Mouse (Mus musculus): Measurements from ENCODE around the gene Gnptg. TPM values are rescaled to one million over a fixed set of nuclear protein-coding genes. Genes with fewer than 3 reads are reported as not detected.

Gnptg gene
- total RNA-seq (2014; rRNA removed) (32.1 and 33.0 TPM in 2 replicates), polyA plus RNA-seq (2012; rRNA removed) (37.4 and 41.4 TPM in 2 replicates)

- H3K4me1 ChIP-seq (ENCODE audit: control insufficient read depth, insufficient read depth, low read length): peaks cover 5% of the 10 kb centered on the region
- under 1% methylated on average over 80 of the region's 80 CpGs for WGBS
Observed at GRCm38 (mm10) chr17:25239695-25240636, at the start of gene Gnptg, which contains the start of gene Tsr3. Gene Gnptg, minus strand, starts transcription at chr17:25240124. Gene Tsr3, plus strand, starts transcription at chr17:25240170.

GRCm38 (mm10) chr17:25288842-25289241, 48.9 kb upstream of the Gnptg start:
- TF ChIP-seq CTCF (IDR thresholded peaks at IDR 0.05; ENCODE audit: low read depth, low read length) (peak; percentile 85), POLR2A (IDR thresholded peaks at IDR 0.05; ENCODE audit: extremely low read depth, insufficient read depth, low read length) (no peak)
- WGBS: 33% methylated on average over 4 of the region's 4 CpGs
- Histone ChIP-seq H3K9ac (ENCODE audit: low read depth, low read length) (no peak overlapping the region), H3K36me3 (ENCODE audit: control insufficient read depth, insufficient read depth, low read length) (no peaks in the 10 kb centered on the region), H3K79me2 (ENCODE audit: control insufficient read depth, insufficient read depth, low read length) (no peaks in the 10 kb centered on the region), H3K4me3 (ENCODE audit: insufficient read depth, low read depth, low read length) (no peak overlapping the region), H3K27me3 (ENCODE audit: control insufficient read depth, insufficient read depth, low read length) (no peaks in the 10 kb centered on the region), H3K4me1 (ENCODE audit: control insufficient read depth, insufficient read depth, low read length) (no peaks in the 10 kb centered on the region), H3K27ac (replicated peaks; ENCODE audit: insufficient read depth, low read depth, low read length) (no peak overlapping the region)
- DNase-seq (ENCODE audit: extremely low read depth, low read depth, low spot score): no peak

More at GRCm38 (mm10) chr17:25239695-25240636, at the start of gene Gnptg, which contains the start of gene Tsr3:
- peak within 1 kb of the TSS; percentile 77 for H3K9ac ChIP-seq (ENCODE audit: low read depth, low read length)
- peak within 1 kb of the TSS; percentile 79 for H3K4me3 ChIP-seq (ENCODE audit: insufficient read depth, low read depth, low read length)
- TF ChIP-seq CTCF (IDR thresholded peaks at IDR 0.05; ENCODE audit: low read depth, low read length) (no peak), POLR2A (IDR thresholded peaks at IDR 0.05; ENCODE audit: extremely low read depth, insufficient read depth, low read length) (0 out of 2 replicates have a peak, but pooled peaks have one; percentile 39)
- DNase-seq (ENCODE audit: extremely low read depth, low read depth, low spot score): peak; percentile 68
- H3K79me2 ChIP-seq (ENCODE audit: control insufficient read depth, insufficient read depth, low read length): peaks cover 4% of the 10 kb centered on the region; the same call in 1 of the 2 replicates
- no peaks in the 10 kb centered on the region for H3K27me3 ChIP-seq (ENCODE audit: control insufficient read depth, insufficient read depth, low read length)
- peak within 1 kb of the TSS; percentile 23; the same call in 1 of the 2 replicates for H3K27ac ChIP-seq (replicated peaks; ENCODE audit: insufficient read depth, low read depth, low read length)
- no peaks in the 10 kb centered on the region for H3K36me3 ChIP-seq (ENCODE audit: control insufficient read depth, insufficient read depth, low read length)

GRCm38 (mm10) chr17:25285033-25285432, 45.1 kb upstream of the Gnptg start:
- TF ChIP-seq CTCF (IDR thresholded peaks at IDR 0.05; ENCODE audit: low read depth, low read length) (peak; percentile 85), POLR2A (IDR thresholded peaks at IDR 0.05; ENCODE audit: extremely low read depth, insufficient read depth, low read length) (no peak)
- H3K27me3 ChIP-seq (ENCODE audit: control insufficient read depth, insufficient read depth, low read length): no peaks in the 10 kb centered on the region
- WGBS: 26% methylated on average over 3 of the region's 3 CpGs
- no peak overlapping the region for H3K27ac ChIP-seq (replicated peaks; ENCODE audit: insufficient read depth, low read depth, low read length)
- H3K4me1 ChIP-seq (ENCODE audit: control insufficient read depth, insufficient read depth, low read length): peaks cover 4% of the 10 kb centered on the region; the same call in 1 of the 2 replicates
- H3K4me3 ChIP-seq (ENCODE audit: insufficient read depth, low read depth, low read length): no peak overlapping the region
- peak; percentile 67 for DNase-seq (ENCODE audit: extremely low read depth, low read depth, low spot score)
- H3K9ac ChIP-seq (ENCODE audit: low read depth, low read length): no peak overlapping the region
- H3K79me2 ChIP-seq (ENCODE audit: control insufficient read depth, insufficient read depth, low read length): no peaks in the 10 kb centered on the region
- no peaks in the 10 kb centered on the region for H3K36me3 ChIP-seq (ENCODE audit: control insufficient read depth, insufficient read depth, low read length)

- Histone ChIP-seq H3K27ac (replicated peaks; ENCODE audit: insufficient read depth, low read depth, low read length) (peak overlapping the region; percentile 93), H3K79me2 (ENCODE audit: control insufficient read depth, insufficient read depth, low read length) (no peaks in the 10 kb centered on the region), H3K36me3 (ENCODE audit: control insufficient read depth, insufficient read depth, low read length) (no peaks in the 10 kb centered on the region), H3K4me3 (ENCODE audit: insufficient read depth, low read depth, low read length) (peak overlapping the region; percentile 26; the same call in 1 of the 2 replicates), H3K9ac (ENCODE audit: low read depth, low read length) (peak overlapping the region; percentile 62), H3K27me3 (ENCODE audit: control insufficient read depth, insufficient read depth, low read length) (no peaks in the 10 kb centered on the region), H3K4me1 (ENCODE audit: control insufficient read depth, insufficient read depth, low read length) (peaks cover 4% of the 10 kb centered on the region; the same call in 1 of the 2 replicates)
- TF ChIP-seq POLR2A (IDR thresholded peaks at IDR 0.05; ENCODE audit: extremely low read depth, insufficient read depth, low read length) (0 out of 2 replicates have a peak, but pooled peaks have one; percentile 29), CTCF (IDR thresholded peaks at IDR 0.05; ENCODE audit: low read depth, low read length) (no peak)
- peak; percentile 99 for DNase-seq (ENCODE audit: extremely low read depth, low read depth, low spot score)
- 7% methylated on average over 11 of the region's 11 CpGs for WGBS
Observed at GRCm38 (mm10) chr17:25282133-25282532, 42.2 kb upstream of the Gnptg start.

GRCm38 (mm10) chr17:25275833-25276232, 35.9 kb upstream of the Gnptg start:
- DNase-seq (ENCODE audit: extremely low read depth, low read depth, low spot score): no peak
- H3K27me3 ChIP-seq (ENCODE audit: control insufficient read depth, insufficient read depth, low read length): no peaks in the 10 kb centered on the region
- 100% methylated on average over 3 of the region's 3 CpGs for WGBS
- peaks cover 21% of the 10 kb centered on the region for H3K79me2 ChIP-seq (ENCODE audit: control insufficient read depth, insufficient read depth, low read length)
- peaks cover 28% of the 10 kb centered on the region for H3K4me1 ChIP-seq (ENCODE audit: control insufficient read depth, insufficient read depth, low read length)
- H3K27ac ChIP-seq (replicated peaks; ENCODE audit: insufficient read depth, low read depth, low read length): peak overlapping the region; percentile 69
- no peak overlapping the region for H3K9ac ChIP-seq (ENCODE audit: low read depth, low read length)
- H3K36me3 ChIP-seq (ENCODE audit: control insufficient read depth, insufficient read depth, low read length): no peaks in the 10 kb centered on the region
- no peak overlapping the region for H3K4me3 ChIP-seq (ENCODE audit: insufficient read depth, low read depth, low read length)
- TF ChIP-seq POLR2A (IDR thresholded peaks at IDR 0.05; ENCODE audit: extremely low read depth, insufficient read depth, low read length): no peak
- TF ChIP-seq CTCF (IDR thresholded peaks at IDR 0.05; ENCODE audit: low read depth, low read length): no peak

All from liver, adult 2 months (tissue).